Mouse (Mus musculus) embryonic facial prominence, embryonic 13.5 days (tissue): ENCODE results near the gene D630045J12Rik. TPM values are rescaled to one million over a fixed set of nuclear protein-coding genes. Genes with fewer than 3 reads are reported as not detected.
A peak's percentile ranks its signal among the peaks of the same experiment; 100 is the strongest.

Experiments used
- ATAC-seq: fragments of 200-750 bp; cut with Nextera tagmentation; 2 replicates; pipeline ENCODE4 v1.8.0; 2017; ENCODE audit warnings: low read depth; ENCODE audit not compliant: insufficient number of reproducible peaks, insufficient read depth, low FRiP score, low TSS enrichment
- H3K27ac ChIP-seq: fragments of 300-500 bp; sonication (generic); 2 replicates; pipeline ENCODE4 v1.5.1; 2015; ENCODE audit warnings: moderate library complexity, mild to moderate bottlenecking, inconsistent platforms
- H3K27me3 ChIP-seq: fragments of 300-500 bp; sonication (generic); 2 replicates; pipeline ENCODE4 v1.6.1; 2015; ENCODE audit warnings: mild to moderate bottlenecking, inconsistent platforms
- H3K36me3 ChIP-seq: fragments of 300-500 bp; sonication (generic); 2 replicates; pipeline ENCODE4 v1.6.1; 2015; ENCODE audit warnings: mild to moderate bottlenecking, inconsistent platforms
- H3K4me1 ChIP-seq: fragments of 300-500 bp; sonication (generic); 2 replicates; pipeline ENCODE4 v1.6.1; 2015; ENCODE audit warnings: inconsistent platforms
- H3K4me2 ChIP-seq: fragments of 300-500 bp; sonication (generic); 2 replicates; pipeline ENCODE4 v1.6.1; 2015; ENCODE audit warnings: moderate library complexity, mild to moderate bottlenecking, inconsistent platforms
- H3K4me3 ChIP-seq: fragments of 300-500 bp; sonication (generic); 2 replicates; pipeline ENCODE4 v1.5.1; 2015; ENCODE audit warnings: mild to moderate bottlenecking, inconsistent platforms
- H3K9ac ChIP-seq: fragments of 300-500 bp; sonication (generic); 2 replicates; pipeline ENCODE4 v1.6.1; 2015; ENCODE audit warnings: mild to moderate bottlenecking, inconsistent platforms
- H3K9me3 ChIP-seq: fragments of 300-500 bp; sonication (generic); 2 replicates; pipeline ENCODE4 v1.6.1; 2016; ENCODE audit warnings: inconsistent platforms
- WGBS: fragments of 180-500 bp; shearing (Covaris S2); methylation state at CpG from one replicate; pipeline ENCODE4 v1.1.7; 2015; ENCODE audit warnings: mixed read lengths; 5-methylcytosine and 5-hydroxymethylcytosine counted together
- polyA plus RNA-seq: library from polyadenylated mRNA; unstranded; fragments of >200 nt; fragmentation: Nextera tagmentation; extraction: Ambion mirVana; gene quantifications from 2 replicates; pipeline ENCODE4 v1.2.1, GENCODE M21; 2015

D630045J12Rik gene
- polyA plus RNA-seq: 7.7 and 8.3 TPM in 2 replicates

DNA sequence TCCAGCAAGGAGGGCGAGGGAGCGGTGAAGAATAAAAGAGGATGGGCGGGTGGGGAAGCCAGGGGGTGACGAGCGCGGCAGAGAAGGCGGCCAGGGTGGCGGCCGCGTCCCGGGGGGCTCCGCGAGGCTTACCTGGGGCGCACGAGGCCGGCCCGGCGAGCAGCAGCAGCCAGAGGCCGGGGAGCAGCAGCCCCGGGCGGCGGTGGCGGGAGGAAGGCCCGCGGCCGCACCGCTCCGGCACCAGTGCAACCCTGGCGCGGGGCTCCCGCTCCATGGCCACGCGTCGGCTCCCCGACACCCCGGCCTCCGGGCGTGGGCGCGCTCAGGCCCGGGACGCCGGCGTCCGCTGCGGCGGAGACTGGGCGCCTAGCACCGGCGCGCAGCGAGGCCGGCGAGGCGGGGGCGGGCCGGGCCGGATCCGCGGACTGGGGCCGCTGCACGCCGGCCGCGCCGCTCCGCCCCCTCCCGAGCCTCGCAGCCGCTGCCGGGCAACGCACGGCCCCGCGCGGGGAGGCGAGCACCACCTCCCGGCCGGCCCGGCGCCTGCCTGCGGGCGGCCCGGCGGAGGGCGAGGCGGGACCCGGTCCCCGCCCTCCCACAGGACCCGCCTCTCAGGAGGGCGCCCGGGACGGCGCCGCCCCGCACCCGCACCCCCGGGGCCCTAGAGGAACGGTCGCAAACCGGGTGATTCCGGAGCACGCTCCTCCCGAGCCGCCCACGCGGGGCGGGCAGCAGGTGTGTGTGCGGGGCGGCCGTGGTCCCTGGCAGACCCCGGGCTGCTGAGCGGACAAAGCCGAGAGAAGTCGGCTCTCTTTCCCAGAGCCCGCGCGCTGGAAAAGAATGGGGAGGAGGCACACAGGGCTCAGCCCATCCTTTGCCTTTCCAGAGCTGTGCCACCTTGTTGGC lies at the start of gene D630045J12Rik:
TSS of gene D630045J12Rik (minus strand) at position 274 of the 906 bp plus-strand sequence.
- Histone ChIP-seq H3K27me3 (no peaks in the 10 kb centered on the region), H3K9ac (peak within 1 kb of the TSS; percentile 96), H3K4me2 (peak within 1 kb of the TSS; percentile 74), H3K9me3 (no peaks in the 10 kb centered on the region), H3K36me3 (no peaks in the 10 kb centered on the region), H3K4me3 (peak within 1 kb of the TSS; percentile 90), H3K27ac (peak within 1 kb of the TSS; percentile 89), H3K4me1 (peaks cover 24% of the 10 kb centered on the region)
- WGBS: 1% methylated on average over 78 of the region's 118 CpGs
- peak; percentile 93 for ATAC-seq

DNA sequence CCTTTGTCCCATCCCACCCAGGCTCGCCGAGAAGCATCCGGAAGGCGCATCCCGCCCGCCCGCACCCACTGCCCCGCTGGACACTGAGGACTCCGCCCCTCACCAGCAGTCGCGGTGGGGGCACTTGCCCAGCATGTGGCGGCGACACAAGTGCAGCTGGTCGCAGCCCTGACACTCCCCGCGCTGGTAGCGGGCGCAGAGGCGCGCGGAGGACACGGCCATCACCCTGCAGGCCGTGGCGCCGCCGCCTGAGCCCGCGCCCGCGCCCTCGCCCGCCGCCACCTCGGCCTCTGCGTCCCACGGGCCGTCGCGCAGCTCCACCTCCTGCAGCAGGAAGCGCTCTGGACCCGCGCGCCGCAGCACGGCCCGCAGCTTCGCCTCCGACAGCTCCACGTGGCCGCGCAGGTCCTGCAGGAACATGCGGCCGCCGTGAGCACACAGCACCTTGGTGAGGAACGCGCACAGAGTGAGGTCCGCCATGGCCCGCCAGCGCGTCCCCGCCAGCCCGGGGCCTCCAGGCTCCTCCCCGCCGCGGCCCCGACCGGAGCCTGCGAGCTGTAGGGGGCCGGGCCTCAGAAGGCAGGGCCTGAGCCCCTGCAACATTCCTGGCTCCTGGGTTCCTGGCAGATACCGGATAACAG lies 45.1 kb upstream of the D630045J12Rik start, which contains the start of gene Zc3hav1l:
TSS of gene Zc3hav1l (minus strand) at position 499 of the 641 bp plus-strand sequence.
- peak within 1 kb of the TSS; percentile 97 for H3K27ac ChIP-seq
- ATAC-seq: peak; percentile 96
- peaks cover 32% of the 10 kb centered on the region for H3K36me3 ChIP-seq
- peak within 1 kb of the TSS; percentile 87 for H3K4me3 ChIP-seq
- H3K4me2 ChIP-seq: peak within 1 kb of the TSS; percentile 74
- under 1% methylated on average over 70 of the region's 70 CpGs for WGBS
- no peaks in the 10 kb centered on the region for H3K9me3 ChIP-seq
- no peaks in the 10 kb centered on the region for H3K27me3 ChIP-seq
- H3K9ac ChIP-seq: peak within 1 kb of the TSS; percentile 97
- H3K4me1 ChIP-seq: peaks cover 17% of the 10 kb centered on the region

DNA sequence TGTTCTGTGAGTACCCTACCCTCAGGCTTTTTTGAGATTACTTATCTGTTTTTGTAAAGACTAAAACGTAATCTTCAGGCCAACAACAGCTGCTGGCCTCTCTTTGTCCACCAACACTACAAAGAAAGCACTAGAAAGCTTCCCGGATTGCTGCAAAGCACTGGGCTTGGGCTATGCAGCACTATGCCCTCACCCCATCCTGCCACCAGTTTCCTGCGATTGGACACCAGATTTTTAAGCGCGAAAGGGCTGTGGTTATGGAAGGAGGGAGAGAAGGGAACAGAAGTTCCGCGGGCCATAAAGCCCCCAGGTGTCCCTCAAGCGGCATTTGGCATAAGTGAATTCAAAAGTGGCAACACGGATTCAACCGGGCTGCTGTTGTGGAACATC lies 44.4 kb upstream of the D630045J12Rik start:
- H3K36me3 ChIP-seq: peaks cover 36% of the 10 kb centered on the region
- H3K27me3 ChIP-seq: no peaks in the 10 kb centered on the region
- WGBS: under 1% methylated on average over 10 of the region's 10 CpGs
- peaks cover 17% of the 10 kb centered on the region for H3K4me1 ChIP-seq
- no peak for ATAC-seq
- H3K27ac ChIP-seq: peak overlapping the region; percentile 97
- H3K4me2 ChIP-seq: peak overlapping the region; percentile 74
- peak overlapping the region; percentile 97 for H3K9ac ChIP-seq
- peak overlapping the region; percentile 87 for H3K4me3 ChIP-seq
- no peaks in the 10 kb centered on the region for H3K9me3 ChIP-seq

DNA sequence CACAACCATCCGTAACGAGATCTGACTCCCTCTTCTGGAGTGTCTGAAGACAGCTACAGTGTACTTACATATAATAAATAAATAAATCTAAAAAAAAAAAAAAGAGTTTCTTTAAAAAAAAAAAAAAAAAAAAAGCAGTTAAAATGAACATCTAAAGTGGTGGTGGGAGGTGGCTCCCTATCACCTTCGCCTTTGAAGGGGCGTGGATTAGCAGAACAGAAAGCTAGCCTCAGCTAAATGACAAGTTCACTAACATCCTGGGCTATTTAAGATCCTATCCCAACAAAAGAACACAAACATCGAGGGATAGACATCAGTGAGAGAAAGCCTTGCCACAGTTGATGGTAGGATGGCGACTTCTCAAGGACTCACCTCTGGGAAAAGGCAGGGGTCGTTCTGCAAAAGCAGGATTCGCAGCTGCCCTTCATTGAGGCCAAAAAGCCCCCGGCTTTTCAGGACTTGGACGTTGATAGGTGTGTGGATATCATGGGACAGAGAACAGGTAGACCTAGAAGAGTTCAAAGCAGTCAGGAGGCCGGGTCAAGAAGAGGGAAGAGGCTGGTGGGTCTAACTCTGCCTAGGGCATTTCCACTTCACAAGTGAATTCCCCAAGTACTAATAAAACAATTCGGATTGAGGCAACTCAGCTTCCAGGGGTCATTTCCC lies 43.9 kb upstream of the D630045J12Rik start:
- ATAC-seq: no peak
- Histone ChIP-seq H3K4me3 (peak overlapping the region; percentile 87), H3K9ac (peak overlapping the region; percentile 97), H3K36me3 (peaks cover 42% of the 10 kb centered on the region), H3K27ac (peak overlapping the region; percentile 97), H3K27me3 (no peaks in the 10 kb centered on the region), H3K4me2 (peak overlapping the region; percentile 74), H3K4me1 (peaks cover 22% of the 10 kb centered on the region), H3K9me3 (no peaks in the 10 kb centered on the region)
- WGBS: 35% methylated on average over 12 of the region's 12 CpGs

DNA sequence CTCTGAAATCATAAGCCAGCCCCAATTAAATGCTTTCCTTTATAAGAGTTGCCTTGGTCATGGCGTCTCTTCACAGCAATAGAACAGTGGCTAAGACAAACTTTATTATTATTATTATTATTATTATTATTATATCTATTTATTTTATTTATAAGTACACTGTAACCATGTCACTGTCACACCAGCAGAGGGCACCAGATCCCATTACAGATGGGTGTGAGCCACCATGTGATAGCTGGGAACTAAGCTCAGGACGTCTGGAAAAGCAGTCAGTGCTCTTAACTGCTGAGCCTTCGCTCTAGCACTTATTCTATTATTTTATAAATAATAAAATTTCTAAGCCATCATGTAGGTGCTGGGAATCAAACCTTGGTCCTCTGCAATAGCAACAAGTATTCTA lies 39.9 kb upstream of the D630045J12Rik start:
- H3K4me3 ChIP-seq: no peak overlapping the region
- no peak overlapping the region for H3K4me2 ChIP-seq
- H3K36me3 ChIP-seq: peaks cover 80% of the 10 kb centered on the region
- no peak overlapping the region for H3K9ac ChIP-seq
- H3K27me3 ChIP-seq: no peaks in the 10 kb centered on the region
- peaks cover 15% of the 10 kb centered on the region for H3K4me1 ChIP-seq
- no peaks in the 10 kb centered on the region for H3K9me3 ChIP-seq
- 63% methylated on average over 3 of the region's 3 CpGs for WGBS
- no peak for ATAC-seq
- H3K27ac ChIP-seq: no peak overlapping the region

DNA sequence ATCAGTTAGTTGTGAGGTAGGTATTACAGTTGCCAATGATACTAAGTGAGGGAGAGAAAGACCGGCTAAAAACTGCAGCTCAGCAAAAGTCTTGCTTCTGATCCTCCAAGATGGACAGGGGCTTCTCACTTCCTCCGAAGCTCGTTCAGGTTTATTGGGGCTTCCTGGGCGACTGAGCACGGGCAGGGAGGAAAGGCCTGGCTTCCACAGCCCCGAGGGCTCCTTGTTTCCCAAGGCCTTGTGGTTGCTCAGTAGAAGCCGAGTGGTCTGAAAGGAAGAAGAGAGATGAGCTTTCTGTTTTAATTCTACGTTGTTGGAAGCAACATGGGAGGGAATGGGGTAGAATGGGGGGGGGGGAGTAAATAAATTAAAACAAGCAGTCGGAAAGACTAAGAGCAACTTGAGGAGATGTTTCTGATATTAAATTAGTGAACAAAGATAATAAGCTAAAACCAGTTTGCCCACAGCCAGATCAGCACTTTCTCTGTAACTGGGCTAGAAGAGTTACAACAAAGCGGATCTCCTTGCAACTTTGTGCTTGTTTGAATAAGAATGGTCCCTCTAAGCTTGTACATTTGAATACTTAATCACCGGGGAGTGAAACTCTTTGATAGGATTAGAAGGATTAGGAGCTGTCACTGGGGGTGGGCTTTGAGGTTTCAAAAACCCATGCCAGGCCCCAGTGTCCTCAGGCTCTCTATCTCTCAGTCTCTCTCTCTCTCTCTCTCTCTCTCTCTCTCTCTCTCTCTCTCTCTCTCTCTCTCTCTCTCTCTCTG lies 39.2 kb upstream of the D630045J12Rik start:
- ATAC-seq: no peak
- H3K9me3 ChIP-seq: no peaks in the 10 kb centered on the region
- H3K27ac ChIP-seq: no peak overlapping the region
- no peak overlapping the region for H3K4me2 ChIP-seq
- H3K4me3 ChIP-seq: no peak overlapping the region
- 41% methylated on average over 11 of the region's 11 CpGs for WGBS
- H3K36me3 ChIP-seq: peaks cover 87% of the 10 kb centered on the region
- no peaks in the 10 kb centered on the region for H3K27me3 ChIP-seq
- peaks cover 12% of the 10 kb centered on the region for H3K4me1 ChIP-seq
- H3K9ac ChIP-seq: no peak overlapping the region

DNA sequence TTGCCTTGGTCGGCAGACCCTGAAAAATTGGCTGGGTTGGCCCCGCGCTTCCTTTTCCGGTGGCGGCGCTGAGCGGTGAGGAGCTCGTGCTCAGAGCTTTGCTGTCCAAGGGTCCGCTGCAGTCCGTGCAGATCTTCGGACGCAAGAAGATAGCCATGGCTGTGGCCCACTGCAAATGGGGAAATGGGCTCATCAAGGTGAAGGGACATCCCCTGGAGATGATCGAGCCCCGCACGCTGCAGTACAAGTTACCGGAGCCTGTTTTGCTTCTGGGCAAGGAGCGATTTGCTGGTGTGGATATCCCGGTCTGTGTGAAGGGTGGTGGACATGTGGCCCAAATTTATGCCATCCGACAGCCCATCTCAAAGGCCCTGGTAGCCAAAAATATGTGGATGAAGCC lies 30.6 kb upstream of the D630045J12Rik start:
- Histone ChIP-seq H3K27ac (no peak overlapping the region), H3K9ac (no peak overlapping the region), H3K4me2 (no peak overlapping the region), H3K27me3 (no peaks in the 10 kb centered on the region), H3K4me1 (no peaks in the 10 kb centered on the region), H3K36me3 (peaks cover 61% of the 10 kb centered on the region), H3K4me3 (no peak overlapping the region), H3K9me3 (peaks cover 14% of the 10 kb centered on the region)
- WGBS: 97% methylated on average over 19 of the region's 19 CpGs
- ATAC-seq: no peak

DNA sequence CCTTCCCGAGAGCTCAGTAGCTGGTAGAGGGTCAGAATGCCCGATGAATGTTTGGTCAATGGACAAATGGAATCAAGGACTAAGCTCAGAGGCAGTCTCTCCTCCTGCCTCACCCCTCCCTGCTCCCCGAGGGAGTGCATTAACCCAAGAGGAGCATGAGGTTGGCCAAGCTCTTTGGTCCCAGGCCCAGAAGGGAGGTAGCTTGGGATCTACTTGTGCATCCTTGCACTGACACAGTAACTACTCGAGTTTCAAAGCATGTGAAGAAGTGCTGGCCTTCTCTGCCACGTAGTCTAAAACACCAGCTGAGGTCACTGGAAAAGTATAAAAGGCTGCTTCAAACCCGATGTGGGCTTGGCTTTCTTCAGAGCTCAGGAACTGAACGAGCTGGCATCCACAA lies 10.7 kb upstream of the D630045J12Rik start:
- no peak overlapping the region for H3K9ac ChIP-seq
- no peak for ATAC-seq
- 0 out of 2 replicates have a peak, but pooled peaks cover 2% of the 10 kb centered on the region for H3K4me1 ChIP-seq
- no peaks in the 10 kb centered on the region for H3K36me3 ChIP-seq
- H3K4me2 ChIP-seq: no peak overlapping the region
- H3K27ac ChIP-seq: no peak overlapping the region
- no peak overlapping the region for H3K4me3 ChIP-seq
- H3K27me3 ChIP-seq: no peaks in the 10 kb centered on the region
- H3K9me3 ChIP-seq: no peaks in the 10 kb centered on the region
- WGBS: 71% methylated on average over 7 of the region's 7 CpGs

DNA sequence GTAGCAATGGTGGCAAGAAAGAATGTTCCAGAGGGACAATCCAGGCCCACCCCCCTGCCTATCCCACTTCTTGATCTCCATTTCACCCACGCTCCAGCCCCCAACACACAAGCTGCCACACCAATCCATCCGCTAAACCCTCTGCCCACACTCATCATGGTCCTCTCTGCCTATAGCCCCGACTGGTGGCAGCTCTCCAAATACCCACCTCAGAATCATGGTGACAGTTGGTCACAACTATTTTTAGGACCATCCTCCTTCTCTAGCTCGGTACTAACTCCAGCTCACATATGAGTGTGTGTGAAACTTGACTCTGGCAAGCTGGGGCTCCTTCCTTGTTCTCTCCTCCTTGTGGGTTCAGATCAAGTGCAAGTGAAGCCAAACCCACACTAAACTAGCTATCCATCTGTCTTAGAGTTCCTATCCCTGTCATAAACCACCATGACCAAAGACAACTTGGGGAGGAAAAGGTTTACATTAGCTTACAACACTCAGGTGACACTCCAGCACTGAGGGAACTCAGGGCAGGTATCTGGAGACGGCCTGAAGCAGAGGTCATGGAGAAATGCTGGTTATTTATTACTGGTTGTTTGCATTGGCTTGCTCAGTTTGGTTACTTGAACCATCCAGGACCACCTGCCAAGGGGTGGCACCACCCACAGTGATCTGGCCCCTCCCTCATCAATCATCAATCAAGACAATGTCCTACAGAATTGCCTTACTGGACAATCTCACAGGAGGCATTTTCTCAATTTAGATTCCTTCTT lies 9.8 kb upstream of the D630045J12Rik start:
- H3K4me3 ChIP-seq: no peak overlapping the region
- no peaks in the 10 kb centered on the region for H3K36me3 ChIP-seq
- no peak for ATAC-seq
- H3K9me3 ChIP-seq: no peaks in the 10 kb centered on the region
- no peak overlapping the region for H3K9ac ChIP-seq
- H3K27me3 ChIP-seq: no peaks in the 10 kb centered on the region
- H3K4me2 ChIP-seq: no peak overlapping the region
- H3K27ac ChIP-seq: no peak overlapping the region
- H3K4me1 ChIP-seq: 0 out of 2 replicates have a peak, but pooled peaks cover 2% of the 10 kb centered on the region
- WGBS: 67% methylated on average over 5 of the region's 5 CpGs

DNA sequence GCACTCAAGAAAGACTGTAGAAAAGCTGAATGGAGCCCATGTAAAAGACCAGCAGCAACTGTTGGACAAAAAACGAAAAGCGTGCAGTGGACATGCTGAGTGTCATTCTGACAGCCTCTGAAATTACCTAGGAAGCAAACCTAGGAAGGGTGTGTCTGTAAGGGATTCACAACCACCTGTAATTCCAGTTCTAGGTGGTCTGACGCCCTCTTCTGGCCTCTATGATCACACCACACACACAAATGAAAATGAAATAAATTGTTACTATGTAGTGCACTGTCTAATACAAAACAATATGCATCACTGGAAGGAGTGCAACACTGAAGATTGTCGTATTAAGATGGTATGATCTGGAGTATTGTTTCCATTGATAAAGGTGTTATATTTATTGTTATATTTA lies 8.1 kb upstream of the D630045J12Rik start:
- 61% methylated on average over 4 of the region's 4 CpGs for WGBS
- ATAC-seq: no peak
- Histone ChIP-seq H3K36me3 (no peaks in the 10 kb centered on the region), H3K9ac (no peak overlapping the region), H3K27me3 (no peaks in the 10 kb centered on the region), H3K9me3 (no peaks in the 10 kb centered on the region), H3K4me3 (no peak overlapping the region), H3K4me2 (no peak overlapping the region), H3K4me1 (0 out of 2 replicates have a peak, but pooled peaks cover 2% of the 10 kb centered on the region), H3K27ac (no peak overlapping the region)
